Mouse (Mus musculus) neural tube, embryonic 13.5 days (tissue): ENCODE results near the gene Cldn34b2. TPM values are rescaled to one million over a fixed set of nuclear protein-coding genes. Genes with fewer than 3 reads are reported as not detected.
"Not testable (repeated sequence)": the region's sequence is repeated elsewhere in the genome, so short reads cannot be mapped to it uniquely, and the experiment has no call there.

Experiments used
- ATAC-seq: fragments of 200-750 bp; cut with Nextera tagmentation; 2 replicates; pipeline ENCODE4 v1.8.0; 2017; ENCODE audit warnings: low read depth, mild to moderate bottlenecking, moderate TSS enrichment, moderate library complexity
- H3K27ac ChIP-seq: fragments of 300-500 bp; sonication (generic); replicated peaks from 2 replicates; pipeline ENCODE4 v1.5.1; 2015; ENCODE audit warnings: moderate library complexity, mild to moderate bottlenecking, inconsistent platforms
- H3K27me3 ChIP-seq: fragments of 300-500 bp; sonication (generic); 2 replicates; pipeline ENCODE4 v1.6.1; 2015; ENCODE audit warnings: mild to moderate bottlenecking, inconsistent platforms
- H3K36me3 ChIP-seq: fragments of 300-500 bp; sonication (generic); 2 replicates; pipeline ENCODE4 v1.6.1; 2015; ENCODE audit warnings: mild to moderate bottlenecking, inconsistent platforms
- H3K4me1 ChIP-seq: fragments of 300-500 bp; sonication (generic); replicated peaks from 2 replicates; pipeline ENCODE4 v1.6.1; 2015; ENCODE audit warnings: inconsistent platforms
- H3K4me2 ChIP-seq: fragments of 300-500 bp; sonication (generic); 2 replicates; pipeline ENCODE4 v1.6.1; 2015; ENCODE audit warnings: inconsistent platforms, mild to moderate bottlenecking, moderate library complexity
- H3K4me3 ChIP-seq: fragments of 300-500 bp; sonication (generic); 2 replicates; pipeline ENCODE4 v1.5.1; 2015; ENCODE audit warnings: mild to moderate bottlenecking, inconsistent platforms
- H3K9ac ChIP-seq: fragments of 300-500 bp; sonication (generic); 2 replicates; pipeline ENCODE4 v1.6.1; 2015; ENCODE audit warnings: moderate library complexity, mild to moderate bottlenecking, inconsistent platforms
- H3K9me3 ChIP-seq: fragments of 300-500 bp; sonication (generic); 2 replicates; pipeline ENCODE4 v1.6.1; 2016; ENCODE audit warnings: inconsistent platforms
- WGBS: fragments of 180-500 bp; shearing (Covaris S2); methylation state at CpG from one replicate; pipeline ENCODE4 v1.1.7; 2015; 5-methylcytosine and 5-hydroxymethylcytosine counted together
- polyA plus RNA-seq: library from polyadenylated mRNA; unstranded; fragments of >200 nt; fragmentation: Nextera tagmentation; extraction: Ambion mirVana; gene quantifications from 2 replicates; pipeline ENCODE4 v1.2.1, GENCODE M21; 2015

Cldn34b2 gene
- polyA plus RNA-seq, result not detected in 2 replicates

DNA sequence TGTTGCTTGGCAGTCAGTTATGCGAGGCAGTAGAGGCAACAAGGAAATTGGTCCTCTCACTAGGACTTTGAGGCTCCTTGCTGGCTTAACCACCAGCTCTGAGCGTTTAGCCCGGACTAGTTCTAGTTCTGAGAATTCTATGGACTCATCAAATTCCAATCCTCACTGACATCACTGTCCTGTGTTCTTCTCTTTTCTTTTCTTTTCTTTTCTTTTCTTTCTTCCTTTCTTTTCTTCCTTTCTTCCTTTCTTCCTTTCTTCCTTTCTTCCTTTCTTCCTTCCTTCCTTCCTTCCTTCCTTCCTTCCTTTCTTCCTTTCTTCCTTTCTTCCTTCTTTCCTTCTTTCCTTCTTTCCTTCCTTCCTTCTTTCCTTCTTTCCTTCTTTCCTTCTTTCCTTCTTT lies at the start of gene Cldn34b2:
Gene Cldn34b2 (minus strand): TSS at position 101 of the 400 bp plus-strand sequence.
- not testable (repeated sequence) for H3K27me3 ChIP-seq, H3K4me2 ChIP-seq, H3K36me3 ChIP-seq, ATAC-seq, H3K27ac ChIP-seq, H3K4me3 ChIP-seq, H3K9me3 ChIP-seq, H3K9ac ChIP-seq, H3K4me1 ChIP-seq
- 76% methylated on average over 3 of the region's 3 CpGs for WGBS

DNA sequence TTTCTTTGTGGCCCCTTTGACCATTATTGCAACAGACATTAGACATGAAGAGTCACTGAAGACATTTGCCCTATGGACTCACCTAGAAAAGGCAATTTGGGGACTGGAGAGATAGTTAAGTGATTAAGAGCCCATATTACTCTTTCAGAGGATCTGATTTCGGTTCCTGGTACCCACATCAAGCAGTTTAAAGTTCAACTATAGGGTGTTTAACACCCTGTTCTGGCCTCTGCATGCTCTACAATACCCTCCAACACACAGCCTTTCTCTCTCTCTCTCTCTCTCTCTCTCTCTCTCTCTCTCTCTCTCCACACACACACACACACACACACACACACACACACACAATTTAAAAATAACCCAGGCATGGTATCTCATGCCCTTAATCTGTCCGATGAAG lies 49.4 kb upstream of the Cldn34b2 start:
- Histone ChIP-seq H3K4me3 (no peak overlapping the region), H3K4me2 (no peak overlapping the region), H3K9me3 (peaks cover 4% of the 10 kb centered on the region; the same call in 1 of the 2 replicates), H3K9ac (no peak overlapping the region), H3K4me1 (no peaks in the 10 kb centered on the region), H3K27me3 (no peaks in the 10 kb centered on the region), H3K27ac (no peak overlapping the region), H3K36me3 (no peaks in the 10 kb centered on the region)
- 71% methylated on average over 2 of the region's 2 CpGs for WGBS
- no peak for ATAC-seq

DNA sequence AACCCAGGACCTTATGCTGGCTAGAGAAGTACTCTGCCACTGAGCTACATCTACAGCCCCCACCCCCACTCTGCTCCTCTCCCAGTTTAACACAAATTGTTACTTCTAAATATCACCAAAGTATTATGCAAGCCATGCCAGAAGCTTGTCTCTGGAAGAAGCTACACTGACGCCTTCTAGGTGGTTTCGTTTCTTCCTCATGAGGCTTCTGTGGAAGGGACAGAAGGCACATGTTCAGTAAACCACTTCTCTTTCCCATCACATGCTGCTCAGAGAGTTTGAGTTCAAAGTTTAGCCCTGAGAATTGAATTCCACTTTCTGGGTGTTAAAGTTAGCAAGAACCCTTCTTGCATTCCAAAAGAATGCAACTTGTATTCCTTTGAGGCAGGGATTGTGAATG lies 49.0 kb upstream of the Cldn34b2 start:
- H3K27me3 ChIP-seq, result no peaks in the 10 kb centered on the region
- H3K36me3 ChIP-seq, result no peaks in the 10 kb centered on the region
- 78% methylated on average over 2 of the region's 2 CpGs for WGBS
- H3K9me3 ChIP-seq, result peaks cover 4% of the 10 kb centered on the region; the same call in 1 of the 2 replicates
- H3K4me3 ChIP-seq, result no peak overlapping the region
- H3K4me1 ChIP-seq, result no peaks in the 10 kb centered on the region
- no peak overlapping the region for H3K9ac ChIP-seq
- H3K27ac ChIP-seq, result no peak overlapping the region
- no peak for ATAC-seq
- H3K4me2 ChIP-seq, result no peak overlapping the region

DNA sequence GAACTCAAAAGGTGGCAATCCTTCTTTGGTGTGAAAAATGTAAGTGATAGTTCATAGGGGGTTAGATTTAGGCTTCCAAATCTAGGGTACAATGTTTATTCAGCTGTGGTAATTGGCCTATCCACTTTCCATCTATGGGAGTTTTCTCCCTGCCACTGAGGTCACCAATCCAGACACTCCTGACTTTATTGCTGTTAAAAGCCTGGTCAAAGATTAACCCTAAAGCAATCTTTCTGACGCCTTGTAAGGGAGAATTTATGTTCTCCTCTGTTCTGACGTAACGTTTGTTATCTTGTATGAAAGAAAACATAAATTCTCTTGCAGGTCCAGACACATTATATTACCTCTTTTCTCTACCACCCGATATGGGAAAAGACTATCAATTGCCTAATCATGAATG lies 47.4 kb upstream of the Cldn34b2 start:
- H3K27me3 ChIP-seq, result no peaks in the 10 kb centered on the region
- whole genome bisulfite sequencing, result 35% methylated on average over 4 of the region's 4 CpGs
- ATAC-seq, result no peak
- no peaks in the 10 kb centered on the region for H3K36me3 ChIP-seq
- peaks cover 7% of the 10 kb centered on the region; the same call in 1 of the 2 replicates for H3K9me3 ChIP-seq
- no peak overlapping the region for H3K9ac ChIP-seq
- no peak overlapping the region for H3K27ac ChIP-seq
- no peaks in the 10 kb centered on the region for H3K4me1 ChIP-seq
- no peak overlapping the region for H3K4me3 ChIP-seq
- no peak overlapping the region for H3K4me2 ChIP-seq

DNA sequence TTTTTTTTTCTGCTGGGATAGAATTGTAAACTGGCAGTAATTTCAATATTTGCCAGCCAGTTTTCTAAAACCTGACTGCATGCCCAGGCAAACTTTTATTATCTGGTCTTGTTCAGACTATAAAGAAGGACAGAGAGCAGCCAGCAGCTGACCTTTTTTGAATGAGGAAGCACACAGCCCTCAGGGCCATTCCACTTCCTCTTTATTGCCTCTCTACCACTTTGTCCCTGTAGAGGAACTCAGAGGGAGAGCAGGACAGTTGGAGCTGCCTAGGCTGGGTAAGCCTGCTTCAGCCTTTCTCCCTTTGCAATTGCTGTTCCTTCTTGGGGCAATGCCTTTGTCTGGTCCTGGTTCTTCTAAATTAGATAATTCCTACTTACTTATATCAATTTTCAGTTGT lies 44.1 kb upstream of the Cldn34b2 start:
- H3K27ac ChIP-seq, result no peak overlapping the region
- no peaks in the 10 kb centered on the region for H3K27me3 ChIP-seq
- H3K4me3 ChIP-seq, result no peak overlapping the region
- no peaks in the 10 kb centered on the region for H3K36me3 ChIP-seq
- H3K4me2 ChIP-seq, result no peak overlapping the region
- no peaks in the 10 kb centered on the region for H3K4me1 ChIP-seq
- H3K9ac ChIP-seq, result no peak overlapping the region
- H3K9me3 ChIP-seq, result peaks cover 7% of the 10 kb centered on the region; the same call in 1 of the 2 replicates
- no peak for ATAC-seq

DNA sequence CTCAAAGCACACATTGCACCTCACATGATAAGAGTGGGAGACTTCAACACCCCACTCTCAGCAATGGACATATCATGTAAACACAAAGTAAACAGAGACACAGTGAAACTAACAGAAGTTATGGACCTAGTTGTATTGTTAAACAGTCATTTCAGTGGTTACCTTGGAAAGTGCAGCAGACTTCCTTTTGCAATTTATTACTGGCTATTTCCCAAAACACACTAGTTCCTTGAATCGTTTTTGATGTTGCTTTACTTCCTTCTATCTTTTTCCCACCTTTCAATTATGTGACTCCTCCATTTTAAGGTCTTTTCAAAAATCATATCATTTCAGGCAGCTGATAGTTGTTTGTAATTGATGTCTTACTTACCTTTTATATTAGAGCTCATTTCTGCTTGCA lies 43.5 kb upstream of the Cldn34b2 start:
- H3K4me3 ChIP-seq, result no peak overlapping the region
- 68% methylated on average over 1 of the region's 1 CpGs for WGBS

DNA sequence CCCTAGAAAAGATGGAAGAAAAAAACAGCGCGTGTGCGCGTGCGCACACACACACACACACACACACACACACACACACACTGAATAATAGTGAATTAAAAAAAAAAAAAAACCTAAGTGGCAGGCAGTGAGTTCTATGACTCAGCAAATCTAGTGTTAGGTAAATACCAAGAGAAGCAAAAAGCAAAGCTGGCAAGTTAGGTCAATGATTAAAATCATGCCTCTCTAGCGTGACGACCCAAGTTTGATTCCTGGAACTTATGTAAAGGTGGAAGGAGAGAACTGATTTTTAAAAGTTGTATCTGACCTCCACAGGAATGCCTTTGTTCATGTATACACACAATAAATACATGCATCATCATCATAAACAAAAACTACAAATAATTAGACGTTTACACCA lies 41.7 kb upstream of the Cldn34b2 start:
- WGBS, result 94% methylated on average over 8 of the region's 8 CpGs

More for the DNA sequence above, 43.5 kb upstream of the Cldn34b2 start:
- H3K9ac ChIP-seq, result no peak overlapping the region
- H3K4me1 ChIP-seq, result no peaks in the 10 kb centered on the region
- H3K9me3 ChIP-seq, result peaks cover 7% of the 10 kb centered on the region; the same call in 1 of the 2 replicates
- ATAC-seq, result no peak
- H3K27ac ChIP-seq, result no peak overlapping the region
- H3K4me2 ChIP-seq, result no peak overlapping the region
- H3K27me3 ChIP-seq, result no peaks in the 10 kb centered on the region
- H3K36me3 ChIP-seq, result no peaks in the 10 kb centered on the region

DNA sequence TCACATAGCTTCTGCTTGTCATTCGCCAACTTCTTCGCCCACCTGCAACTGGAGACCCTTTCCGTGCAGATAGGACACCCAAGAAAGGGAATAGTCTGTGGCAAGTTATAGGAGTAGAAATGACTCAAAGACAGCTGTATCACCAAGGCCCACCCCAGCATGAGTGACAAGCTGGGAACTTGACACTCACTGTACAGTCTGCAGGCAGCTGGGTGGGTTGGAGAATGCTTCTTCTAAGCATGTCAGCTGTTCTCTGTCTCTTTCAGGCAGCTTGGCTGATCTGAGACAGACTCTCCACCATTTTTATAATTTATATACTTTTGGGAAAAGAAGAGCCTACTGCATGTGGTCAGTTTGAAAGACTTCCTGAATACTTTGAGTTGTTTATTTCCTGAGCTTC lies 39.5 kb upstream of the Cldn34b2 start:
- no peak overlapping the region for H3K9ac ChIP-seq
- no peaks in the 10 kb centered on the region for H3K36me3 ChIP-seq
- no peak overlapping the region for H3K4me2 ChIP-seq
- WGBS, result 90% methylated on average over 3 of the region's 3 CpGs
- H3K4me1 ChIP-seq, result no peaks in the 10 kb centered on the region
- no peak overlapping the region for H3K27ac ChIP-seq
- ATAC-seq, result no peak
- no peaks in the 10 kb centered on the region for H3K27me3 ChIP-seq
- H3K4me3 ChIP-seq, result no peak overlapping the region
- H3K9me3 ChIP-seq, result 0 out of 2 replicates have a peak, but pooled peaks cover 2% of the 10 kb centered on the region

More for the DNA sequence above, 41.7 kb upstream of the Cldn34b2 start:
- H3K27ac ChIP-seq, result no peak overlapping the region
- H3K36me3 ChIP-seq, result no peaks in the 10 kb centered on the region
- peaks cover 7% of the 10 kb centered on the region; the same call in 1 of the 2 replicates for H3K9me3 ChIP-seq
- H3K4me1 ChIP-seq, result no peaks in the 10 kb centered on the region
- no peak overlapping the region for H3K4me3 ChIP-seq
- no peak overlapping the region for H3K9ac ChIP-seq
- ATAC-seq, result no peak
- no peak overlapping the region for H3K4me2 ChIP-seq
- H3K27me3 ChIP-seq, result no peaks in the 10 kb centered on the region

DNA sequence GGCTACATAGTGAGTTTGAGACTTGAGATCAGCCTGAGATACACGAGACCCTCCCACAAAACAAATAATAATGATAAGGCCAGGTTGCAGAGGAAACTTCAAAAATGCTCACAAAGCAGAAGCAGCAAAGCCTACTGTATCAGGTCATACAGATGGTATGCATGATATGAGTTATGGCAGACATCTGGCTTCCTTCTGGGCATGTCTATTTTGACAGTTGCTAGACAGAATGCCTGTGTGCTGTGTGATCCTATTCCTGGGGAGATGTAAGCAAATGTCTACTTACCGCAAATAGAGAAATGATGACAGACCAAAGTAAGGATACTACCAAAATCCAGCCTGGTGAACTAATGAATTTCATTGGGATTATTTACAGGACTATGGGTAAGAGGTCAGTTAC lies 38.1 kb upstream of the Cldn34b2 start:
- Histone ChIP-seq H3K9me3 (no peaks in the 10 kb centered on the region), H3K36me3 (no peaks in the 10 kb centered on the region), H3K4me2 (no peak overlapping the region), H3K4me1 (no peaks in the 10 kb centered on the region), H3K27ac (no peak overlapping the region), H3K9ac (no peak overlapping the region), H3K4me3 (no peak overlapping the region), H3K27me3 (no peaks in the 10 kb centered on the region)
- no peak for ATAC-seq
- 80% methylated on average over 2 of the region's 2 CpGs for WGBS

DNA sequence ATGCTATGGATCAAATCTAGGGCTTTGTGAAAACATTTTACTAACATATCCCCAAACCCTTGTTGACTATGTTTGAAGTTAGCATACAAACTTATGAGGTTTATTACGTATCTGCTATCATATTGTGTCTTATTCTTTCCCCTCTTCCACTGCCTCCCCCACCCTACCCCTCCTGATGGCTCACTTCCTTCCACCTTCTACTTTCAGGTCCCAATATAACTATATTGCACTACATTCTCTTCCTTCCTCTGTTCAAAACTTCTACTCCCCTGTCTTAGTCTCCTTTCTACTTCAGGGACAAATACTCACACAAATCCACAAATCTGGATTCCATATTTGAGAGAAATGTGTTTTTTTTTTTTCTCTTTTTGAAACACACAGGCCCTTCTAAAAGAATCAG lies 35.3 kb upstream of the Cldn34b2 start:
- no peaks in the 10 kb centered on the region for H3K9me3 ChIP-seq
- H3K4me3 ChIP-seq, result no peak overlapping the region
- H3K9ac ChIP-seq, result no peak overlapping the region
- H3K27me3 ChIP-seq, result no peaks in the 10 kb centered on the region
- WGBS, result 69% methylated on average over 1 of the region's 1 CpGs
- ATAC-seq, result no peak
- no peaks in the 10 kb centered on the region for H3K4me1 ChIP-seq
- H3K4me2 ChIP-seq, result no peak overlapping the region
- no peak overlapping the region for H3K27ac ChIP-seq
- H3K36me3 ChIP-seq, result no peaks in the 10 kb centered on the region

DNA sequence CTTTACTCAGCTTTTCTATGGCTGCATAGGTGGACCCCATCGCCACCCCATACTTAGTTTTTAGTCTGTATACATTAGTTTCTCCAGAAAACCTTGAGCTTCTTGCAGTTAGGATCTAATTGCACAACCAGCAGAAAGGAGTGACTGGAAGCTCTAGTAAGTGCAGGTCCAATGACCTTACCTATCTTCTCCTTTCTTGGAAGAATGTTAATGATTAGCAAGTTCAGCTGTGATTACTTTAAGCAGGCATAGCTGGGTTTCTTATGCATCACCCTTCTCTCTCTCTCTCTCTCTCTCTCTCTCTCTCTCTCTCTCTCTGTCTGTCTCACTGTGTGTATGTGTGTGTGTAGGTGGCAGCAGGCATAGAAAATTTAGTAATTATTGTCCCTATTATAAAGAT lies 23.7 kb upstream of the Cldn34b2 start:
- H3K9me3 ChIP-seq, result no peaks in the 10 kb centered on the region
- H3K4me2 ChIP-seq, result no peak overlapping the region
- 88% methylated on average over 1 of the region's 1 CpGs for WGBS
- no peak for ATAC-seq
- H3K9ac ChIP-seq, result no peak overlapping the region
- no peaks in the 10 kb centered on the region for H3K36me3 ChIP-seq
- H3K4me3 ChIP-seq, result no peak overlapping the region
- H3K27me3 ChIP-seq, result no peaks in the 10 kb centered on the region
- no peaks in the 10 kb centered on the region for H3K4me1 ChIP-seq
- no peak overlapping the region for H3K27ac ChIP-seq

DNA sequence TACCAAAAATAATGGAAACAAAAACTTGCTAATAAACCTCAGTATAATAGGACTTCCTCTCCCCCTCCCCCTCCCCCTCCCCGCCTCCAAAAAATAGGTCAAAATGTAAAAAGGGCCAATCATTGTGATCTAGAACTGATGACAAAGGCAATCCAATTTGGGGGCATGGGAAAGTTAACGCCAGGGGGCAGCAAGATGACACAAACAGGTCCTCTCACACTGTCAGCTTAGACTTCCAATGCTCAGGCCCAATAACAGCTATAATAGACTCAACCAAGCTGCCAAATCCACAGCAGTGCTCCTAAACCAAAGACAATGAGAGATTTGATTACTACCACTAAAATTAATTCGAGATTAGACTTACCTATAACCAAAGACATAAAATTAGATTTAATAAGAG lies 16.5 kb upstream of the Cldn34b2 start:
- Histone ChIP-seq H3K4me3 (no peak overlapping the region), H3K36me3 (no peaks in the 10 kb centered on the region), H3K4me1 (no peaks in the 10 kb centered on the region), H3K4me2 (no peak overlapping the region), H3K9me3 (no peaks in the 10 kb centered on the region), H3K9ac (no peak overlapping the region), H3K27ac (no peak overlapping the region), H3K27me3 (no peaks in the 10 kb centered on the region)
- 15% methylated on average over 3 of the region's 3 CpGs for WGBS
- no peak for ATAC-seq

DNA sequence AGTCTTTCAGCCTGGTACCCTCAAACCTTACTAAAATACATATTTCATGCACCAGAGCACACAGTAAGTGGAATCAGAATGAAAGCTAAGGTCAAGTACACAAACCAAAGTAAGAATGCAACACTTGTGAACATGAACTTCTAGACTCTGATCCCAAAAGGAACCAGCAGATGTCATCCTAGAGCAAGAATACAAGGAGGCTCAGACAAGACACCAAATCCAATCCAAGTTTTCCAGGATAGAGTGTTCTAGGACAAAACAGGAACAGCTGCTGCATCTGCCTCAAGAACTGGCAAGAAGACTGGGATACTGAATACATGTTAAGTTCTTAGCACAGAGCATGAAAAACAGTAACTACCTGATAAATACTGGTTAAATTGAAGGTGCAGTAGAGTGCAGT lies 30.2 kb downstream of the Cldn34b2 start:
- Histone ChIP-seq H3K27me3 (no peaks in the 10 kb centered on the region), H3K4me3 (no peak overlapping the region), H3K4me1 (no peaks in the 10 kb centered on the region), H3K9ac (no peak overlapping the region), H3K4me2 (no peak overlapping the region), H3K9me3 (no peaks in the 10 kb centered on the region), H3K36me3 (no peaks in the 10 kb centered on the region), H3K27ac (no peak overlapping the region)
- ATAC-seq, result no peak
